Mouse (Mus musculus): ENCODE results near the gene Anapc15-ps.

Gene Anapc15-ps

DNA sequence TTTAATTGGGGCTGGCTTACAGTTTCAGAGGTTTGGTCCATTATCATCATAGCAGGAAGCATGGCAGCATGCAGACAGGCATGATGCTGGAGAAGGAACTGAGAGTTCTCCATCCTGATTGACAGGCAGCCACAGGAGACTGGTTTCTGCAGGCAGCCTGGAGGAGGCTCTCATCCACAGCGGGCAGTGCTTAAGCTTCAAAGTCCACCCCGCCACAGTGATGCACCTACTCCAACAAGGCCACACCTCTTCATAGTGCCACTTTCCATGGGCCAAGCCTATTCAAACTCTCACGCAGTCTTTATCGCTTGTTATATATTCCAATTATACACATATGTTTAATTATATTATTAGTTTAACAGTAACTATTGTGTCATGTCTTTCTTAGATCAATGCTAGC lies 18.1 kb upstream of the Anapc15-ps start:
- no peak for DNase-seq (ENCODE audit: low read depth, low spot score)

DNA sequence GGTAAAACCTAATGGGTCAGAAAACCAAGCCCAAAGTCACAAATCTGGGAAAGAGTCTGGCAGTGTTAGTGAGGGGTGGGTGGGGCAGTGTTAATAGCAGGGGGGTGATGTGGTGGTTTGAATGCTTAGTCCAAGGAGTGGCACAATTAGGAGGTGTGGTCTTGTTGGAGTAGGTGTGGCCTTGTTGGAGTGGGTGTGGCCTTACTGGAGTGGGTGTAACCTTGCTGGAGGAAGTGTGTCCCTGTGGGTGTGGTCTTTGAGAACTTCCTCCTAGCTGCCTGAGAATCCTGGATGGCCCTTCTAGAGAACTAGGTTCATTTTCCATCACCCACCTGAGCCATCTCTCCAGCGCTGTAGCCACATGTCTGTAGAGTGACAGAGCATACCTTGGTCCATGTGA lies 16.6 kb upstream of the Anapc15-ps start:
- DNase-seq (ENCODE audit: low read depth, low spot score), result no peak

GRCm38 (mm10) chr10:95689058-95689457 lies 15.8 kb upstream of the Anapc15-ps start:
- no peak for DNase-seq (ENCODE audit: low read depth, low spot score)

GRCm38 (mm10) chr10:95687558-95688141 lies 14.4 kb upstream of the Anapc15-ps start:
- DNase-seq (ENCODE audit: low read depth, low spot score), result no peak

DNA sequence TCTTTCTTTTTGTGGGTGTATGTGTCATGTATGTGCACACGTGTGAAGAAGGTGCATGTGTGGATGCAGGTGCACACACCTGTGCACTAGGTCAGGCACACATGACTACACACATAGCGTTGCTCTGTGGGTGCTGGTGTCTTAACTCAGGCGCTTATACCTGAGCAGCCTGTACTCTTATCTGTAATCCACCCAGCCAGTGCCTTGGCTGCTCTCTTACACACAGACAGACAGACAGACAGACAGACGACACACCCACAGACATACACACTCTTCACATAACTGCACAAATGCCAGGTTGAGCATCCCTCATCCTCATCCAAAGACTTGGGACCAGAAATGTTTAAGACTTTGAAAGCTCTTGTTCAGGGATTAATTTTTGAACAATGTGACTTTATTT lies 12.8 kb upstream of the Anapc15-ps start:
- no peak for DNase-seq (ENCODE audit: low read depth, low spot score)

DNA sequence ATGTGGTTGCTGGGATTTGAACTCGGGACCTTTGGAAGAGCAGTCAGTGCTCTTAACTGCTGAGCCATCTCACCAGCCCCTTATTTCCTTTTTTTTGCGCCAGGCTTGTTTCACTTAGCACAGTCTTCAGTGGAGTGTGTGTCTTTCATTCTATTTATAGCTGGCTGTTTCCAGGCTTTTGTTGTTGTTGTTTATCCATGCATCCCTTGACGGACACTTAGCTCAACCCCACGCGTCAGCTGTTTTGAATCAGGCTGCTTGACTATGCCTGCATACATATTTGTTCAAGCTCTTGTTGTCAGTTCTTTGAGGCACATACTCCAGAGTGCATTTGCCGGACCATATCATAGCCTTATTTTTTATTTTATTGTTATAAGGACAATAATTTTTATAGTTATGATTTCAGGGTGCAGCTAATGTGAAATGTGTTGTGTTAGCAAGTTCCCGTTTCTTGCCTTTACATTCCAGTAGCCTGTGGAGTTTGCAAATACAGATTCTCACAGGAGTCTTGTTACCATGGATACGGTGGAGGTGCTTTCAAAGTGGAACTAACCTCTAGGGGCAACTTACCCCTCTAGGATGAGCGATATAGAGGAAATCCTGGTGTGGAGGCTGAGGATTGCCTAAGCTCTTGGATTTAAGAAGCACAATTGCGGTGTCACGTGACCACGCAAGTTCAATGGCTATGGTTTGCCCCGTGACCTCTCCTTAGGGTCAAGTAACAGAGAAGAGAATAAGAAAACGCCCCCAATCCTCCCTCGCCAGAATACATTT lies 11.7 kb upstream of the Anapc15-ps start:
- DNase-seq (ENCODE audit: low read depth, low spot score), result peak; percentile 50

GRCm38 (mm10) chr10:95684250-95684649 lies 11.0 kb upstream of the Anapc15-ps start:
- no peak for DNase-seq (ENCODE audit: low read depth, low spot score)

DNA sequence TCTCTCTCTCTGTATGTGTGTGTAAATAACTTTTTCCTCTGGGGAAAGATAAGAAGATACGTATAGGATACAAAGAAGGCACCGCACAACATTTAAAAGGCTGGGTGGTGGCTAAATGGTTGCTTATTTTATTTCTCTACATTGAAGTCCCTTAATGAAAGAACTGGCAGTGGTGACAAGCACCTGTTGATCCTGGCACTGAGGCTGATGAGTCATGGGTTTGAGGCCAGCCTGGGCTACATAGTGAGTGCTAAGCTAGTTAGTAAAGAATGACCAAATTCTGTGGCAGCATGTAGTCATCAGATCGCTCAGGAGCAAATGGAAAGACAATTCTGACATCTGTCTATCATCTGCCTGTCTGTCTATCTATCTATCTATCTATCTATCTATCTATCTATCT lies 10.5 kb upstream of the Anapc15-ps start:
- DNase-seq (ENCODE audit: low read depth, low spot score), result no peak

DNA sequence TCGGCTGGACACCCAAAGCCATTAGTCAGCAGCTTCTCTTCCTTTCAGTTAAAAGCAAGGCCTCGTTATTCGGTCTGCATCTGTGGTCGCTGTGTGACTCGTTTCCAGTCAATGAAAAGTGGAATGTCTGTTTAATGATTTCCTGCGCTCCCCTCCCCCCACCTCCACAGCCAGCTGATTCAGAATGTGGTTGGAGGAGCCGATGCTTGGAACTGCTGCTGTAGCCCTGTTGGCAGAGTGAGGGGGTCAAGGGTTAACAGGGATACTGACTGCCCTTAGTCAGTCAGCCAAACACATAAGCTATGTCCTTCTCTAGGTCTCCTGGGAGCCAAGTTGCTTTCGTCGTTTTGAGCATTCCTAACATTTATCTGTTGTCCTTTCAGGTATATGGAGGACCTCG lies 9.7 kb upstream of the Anapc15-ps start:
- no peak for DNase-seq (ENCODE audit: low read depth, low spot score)

GRCm38 (mm10) chr10:95682091-95682740 lies 9.0 kb upstream of the Anapc15-ps start:
- no peak for DNase-seq (ENCODE audit: low read depth, low spot score)

DNA sequence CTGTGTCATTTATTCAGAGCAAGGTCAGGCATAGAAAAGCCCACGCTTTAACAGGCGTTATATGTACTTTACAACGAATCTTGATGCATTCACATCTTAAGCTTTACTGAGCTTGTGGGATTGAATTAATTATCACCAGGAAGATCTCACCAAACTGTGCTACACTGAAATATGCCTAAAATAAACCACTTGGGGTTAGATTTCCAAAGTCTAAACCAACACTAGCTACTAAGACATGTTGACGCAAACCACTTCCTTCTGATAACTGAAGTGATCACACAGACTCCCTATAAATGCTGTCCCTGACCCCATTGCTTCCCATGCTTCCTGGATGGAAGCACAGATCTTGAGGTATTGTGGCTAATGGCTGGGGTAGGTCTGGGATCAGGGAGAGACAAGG lies 8.2 kb upstream of the Anapc15-ps start:
- no peak for DNase-seq (ENCODE audit: low read depth, low spot score)

GRCm38 (mm10) chr10:95681058-95681440 lies 7.8 kb upstream of the Anapc15-ps start:
- peak; percentile 35 for DNase-seq (ENCODE audit: low read depth, low spot score)

GRCm38 (mm10) chr10:95680153-95681057 lies 7.2 kb upstream of the Anapc15-ps start:
- DNase-seq (ENCODE audit: low read depth, low spot score), result peak; percentile 35

- no peak for DNase-seq (ENCODE audit: low read depth, low spot score)
Observed at GRCm38 (mm10) chr10:95679131-95679530, 5.9 kb upstream of the Anapc15-ps start.

DNA sequence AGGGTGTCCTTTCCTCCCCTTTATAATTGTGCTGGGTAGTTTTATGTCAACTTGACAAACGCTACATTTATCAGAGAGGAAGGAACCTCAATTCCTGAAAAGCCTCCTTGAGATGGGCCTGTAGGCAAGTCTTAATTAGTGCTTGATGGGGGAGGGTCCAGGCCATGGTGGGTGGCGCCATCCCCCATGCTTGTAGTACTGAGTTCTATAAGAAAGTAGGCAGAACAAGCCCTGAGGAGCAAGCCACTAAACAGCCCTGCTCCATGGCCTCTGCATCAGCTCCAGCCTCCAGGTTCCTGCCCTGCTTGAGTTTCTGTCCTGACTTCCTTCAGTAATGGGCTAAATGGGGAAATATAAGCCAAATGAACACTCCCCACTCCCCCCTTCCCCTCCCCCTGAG lies 5.4 kb upstream of the Anapc15-ps start:
- no peak for DNase-seq (ENCODE audit: low read depth, low spot score)

DNA sequence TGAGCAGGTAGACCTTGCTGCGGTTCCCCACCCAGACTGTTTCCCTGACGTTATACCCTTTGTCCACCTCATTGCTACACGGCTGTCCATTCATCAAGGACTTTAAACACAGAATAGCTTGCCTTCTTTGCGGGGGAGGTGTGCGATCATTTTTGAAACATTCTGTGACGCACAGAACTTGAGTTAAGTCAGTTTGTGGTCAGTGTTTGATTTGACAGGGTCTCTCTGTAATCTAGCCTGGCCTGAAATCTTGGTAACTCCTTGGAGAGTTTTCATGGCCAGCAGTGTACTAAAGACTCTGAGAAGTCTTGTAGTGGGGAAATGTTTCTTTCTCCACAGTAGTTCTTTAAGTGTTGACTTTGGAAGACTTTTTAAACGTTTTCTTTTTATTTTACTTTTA lies 5.0 kb upstream of the Anapc15-ps start:
- no peak for DNase-seq (ENCODE audit: low read depth, low spot score)

DNA sequence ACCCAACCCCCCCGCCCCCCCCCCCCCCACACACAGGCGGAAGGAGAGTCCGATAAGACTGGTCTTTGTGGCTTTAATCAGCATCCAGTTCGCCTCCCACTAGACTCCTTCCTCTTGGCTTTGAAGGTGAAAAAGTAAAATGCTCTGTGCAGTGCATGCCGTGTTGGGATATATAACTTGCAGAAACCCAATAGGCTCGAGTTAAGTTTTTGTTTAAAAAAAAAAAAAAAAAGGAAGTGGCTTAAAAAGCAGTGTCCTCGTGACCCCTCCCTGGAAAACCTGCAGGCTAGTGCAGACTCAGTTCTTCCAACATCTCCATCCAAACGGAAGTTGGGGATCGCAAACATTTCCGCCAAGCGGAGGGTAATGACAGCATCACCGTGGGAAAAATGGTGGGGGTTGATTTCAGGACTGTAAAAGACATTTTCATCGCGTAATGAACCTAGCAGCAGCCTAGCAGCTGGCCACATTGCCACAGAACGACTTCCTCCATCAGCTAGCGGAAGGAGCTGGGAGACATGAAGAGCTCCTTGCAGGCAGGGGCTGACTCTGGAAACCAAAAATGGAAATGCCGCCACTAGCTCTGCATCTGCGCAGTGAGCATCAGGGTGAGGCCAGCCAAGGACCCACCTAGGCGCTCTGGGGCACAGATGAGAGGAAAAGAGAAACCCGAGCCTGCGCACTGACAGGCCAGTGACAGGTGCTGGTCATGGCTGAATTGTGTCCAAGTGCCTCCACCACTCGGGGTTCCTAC lies 4.3 kb upstream of the Anapc15-ps start:
- peak; percentile 63 for DNase-seq (ENCODE audit: low read depth, low spot score)

- no peak for DNase-seq (ENCODE audit: low read depth, low spot score)
Observed at GRCm38 (mm10) chr10:95676991-95677355, 3.7 kb upstream of the Anapc15-ps start.

DNA sequence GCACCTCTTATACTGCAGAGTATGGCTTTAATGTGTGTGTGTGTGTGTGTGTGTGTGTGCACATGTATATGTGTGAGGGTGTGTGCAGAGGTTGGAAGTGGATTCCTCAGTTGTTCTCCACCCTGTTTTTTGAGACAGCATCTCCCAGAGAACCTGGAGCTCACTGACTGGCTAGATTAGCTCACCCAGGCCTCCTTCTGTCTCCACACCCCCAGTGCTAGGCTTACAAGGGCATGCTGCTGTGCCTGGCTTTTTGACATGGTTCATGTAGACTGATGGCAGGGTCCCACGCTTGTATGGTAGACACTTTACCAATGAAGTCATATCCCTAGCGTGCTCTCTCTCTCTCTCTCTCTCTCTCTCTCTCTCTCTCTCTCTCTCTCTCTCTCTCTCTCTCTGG lies 3.1 kb upstream of the Anapc15-ps start:
- DNase-seq (ENCODE audit: low read depth, low spot score), result no peak

DNA sequence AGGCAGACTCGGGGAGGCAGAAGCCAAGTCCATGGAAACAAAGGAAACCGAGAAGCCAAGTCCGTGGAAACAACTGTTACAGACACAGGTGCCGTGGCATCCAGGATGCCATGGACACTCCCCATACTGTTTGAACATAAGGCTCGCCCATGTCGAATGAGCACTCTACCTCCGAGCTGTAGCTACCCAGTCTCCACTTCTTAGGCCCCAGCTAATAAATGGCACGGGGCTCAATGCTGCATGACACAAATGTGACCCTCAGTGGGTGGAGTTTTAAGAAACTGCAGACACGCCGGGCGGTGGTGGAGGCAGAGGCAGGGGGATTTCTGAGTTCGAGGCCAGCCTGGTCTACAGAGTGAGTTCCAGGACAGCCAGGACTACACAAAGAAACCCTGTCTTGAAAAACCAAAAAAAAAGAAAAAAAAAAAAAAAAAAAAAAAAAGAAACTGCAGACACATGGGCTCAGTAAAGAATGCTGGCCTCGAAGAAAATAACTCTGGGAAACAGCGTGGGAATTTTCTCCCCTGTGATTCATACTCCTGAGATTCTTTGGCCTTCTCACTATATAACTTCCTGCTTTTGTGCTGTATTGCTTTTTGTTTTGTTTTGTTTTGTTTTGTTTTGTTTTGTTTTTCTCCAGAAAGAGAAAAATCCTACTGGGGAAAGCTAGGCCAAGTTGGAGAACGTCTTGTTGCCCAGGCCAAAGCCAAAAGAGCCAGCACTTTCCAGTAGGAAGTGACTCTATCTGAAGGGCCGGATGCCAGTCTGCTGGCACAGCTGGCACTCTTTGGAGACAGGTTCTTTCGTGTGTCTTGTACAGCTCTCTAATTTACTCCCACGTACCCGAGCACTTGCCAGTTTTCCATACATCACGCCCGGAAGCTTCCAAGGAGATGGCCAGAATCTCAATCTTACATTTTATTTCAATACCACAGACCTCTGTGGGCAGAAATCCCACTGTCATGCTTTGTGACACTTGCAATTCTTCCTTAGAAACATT lies 2.2 kb downstream of the Anapc15-ps start:
- DNase-seq (ENCODE audit: low read depth, low spot score), result peak; percentile 70

All from brain, adult 2 months (tissue).